12 mouse cellular contexts compared by ENCODE assay signal in the genomic region with DNA sequence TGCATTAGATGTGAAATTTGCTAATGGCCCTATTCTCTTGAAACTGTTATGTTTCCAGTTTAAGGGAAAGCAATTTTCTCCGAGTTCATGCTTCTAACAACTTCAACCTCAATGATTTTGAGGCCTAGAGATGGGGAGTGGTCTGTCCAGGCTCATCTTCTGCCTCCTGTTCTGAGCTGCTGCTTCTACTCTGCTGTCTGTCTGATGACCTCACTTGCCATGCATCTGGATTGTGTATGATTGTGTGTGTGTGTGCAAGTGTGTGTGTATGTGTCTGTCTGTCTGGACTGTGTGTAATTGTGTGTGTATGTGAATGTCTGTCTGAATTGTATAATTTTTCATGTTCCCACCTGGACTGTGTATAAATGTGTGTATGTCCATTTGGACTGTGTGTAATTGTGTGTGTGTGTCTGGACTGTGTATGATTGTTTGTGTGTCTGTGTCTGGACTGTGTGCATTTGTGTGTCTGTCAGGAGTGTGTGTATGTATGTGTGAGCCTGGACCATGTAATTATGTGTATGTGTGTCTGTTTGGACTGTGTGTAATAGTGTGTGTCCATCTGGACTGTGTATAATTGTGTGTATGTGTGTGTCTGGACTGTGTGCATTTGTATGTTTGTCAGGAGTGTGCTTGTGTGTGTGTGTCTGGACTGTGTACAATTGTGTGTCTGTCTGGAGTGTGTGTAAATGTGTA. TPM values are rescaled to one million over a fixed set of nuclear protein-coding genes. Genes with fewer than 3 reads are reported as not detected.
DNase-seq lines count a peak whose midpoint lies in the region; ATAC-seq and TF ChIP-seq lines count a peak whose summit lies in the region.
"Had no signal": no experiment of that assay in that cellular context is flagged by ENCODE, and none has a peak within 500 bp of the region (broad histone marks: within the 10 kb centered on the region; RNA-seq: fewer than 3 reads in every experiment).

No protein-coding gene starts in this region.

- H3K4me2 ChIP-seq in kidney, embryonic 14.5 days (replicated peaks; ENCODE audit: low read depth, low read length), result no peak overlapping the region
- peak overlapping the region; percentile 59 for H3K4me2 ChIP-seq in liver, postnatal 0 days (ENCODE audit: low read depth, low read length)

- H3K27me3 ChIP-seq in kidney, embryonic 14.5 days (ENCODE audit: control insufficient read depth, insufficient read depth, low read length), result no peaks in the 10 kb centered on the region
- H3K27me3 ChIP-seq in liver, postnatal 0 days (ENCODE audit: insufficient read depth, low read length), result no peaks in the 10 kb centered on the region

- no peak overlapping the region for H3K4me3 ChIP-seq in kidney, embryonic 14.5 days (ENCODE audit: low read length)
- H3K4me3 ChIP-seq in embryonic fibroblast, embryonic 13.5 days (ENCODE audit: insufficient read depth, low read length), result no peak overlapping the region
- H3K4me3 ChIP-seq in liver, postnatal 0 days (ENCODE audit: low read depth, low read length), result 0 out of 2 replicates have a peak overlapping the region, but pooled peaks have one; percentile 11
- no peak overlapping the region for H3K4me3 ChIP-seq in left cerebral cortex, adult 2 months

- TF ChIP-seq EP300 in liver, postnatal 0 days (IDR thresholded peaks at IDR 0.05; ENCODE audit: low read depth), result no peak

- no peak overlapping the region for H3K9ac ChIP-seq in kidney, embryonic 14.5 days (ENCODE audit: low read depth, low read length)
- no peak overlapping the region; the same call in 1 of the 2 replicates for H3K9ac ChIP-seq in liver, postnatal 0 days (replicated peaks)

- 0 out of 2 replicates have a peak, but pooled peaks have one; percentile 46 for ATAC-seq in kidney, embryonic 14.5 days (ENCODE audit: low FRiP score, low TSS enrichment)
- no peak for ATAC-seq in liver, postnatal 0 days
- ATAC-seq in megakaryocyte progenitor cell, adult 5-6 weeks (replicated peaks; ENCODE audit: poor library complexity), result no peak

- WGBS in kidney, embryonic 14.5 days, result 41% methylated on average over 1 of the region's 1 CpGs
- WGBS in liver, postnatal 0 days (ENCODE audit: insufficient replicate concordance), result 69% methylated on average over 1 of the region's 1 CpGs

- TF ChIP-seq CTCF in embryonic fibroblast, embryonic 13.5 days (IDR thresholded peaks at IDR 0.05; ENCODE audit: borderline replicate concordance, insufficient read depth, low read length), result no peak
- TF ChIP-seq CTCF in liver, postnatal 0 days (IDR thresholded peaks at IDR 0.05; ENCODE audit: low read depth), result no peak
- no peak for TF ChIP-seq CTCF in left cerebral cortex, adult 2 months (IDR thresholded peaks at IDR 0.05)

- H3K4me1 ChIP-seq in kidney, embryonic 14.5 days (ENCODE audit: control insufficient read depth, insufficient read depth, low read length), result no peaks in the 10 kb centered on the region
- peaks cover 13% of the 10 kb centered on the region for H3K4me1 ChIP-seq in embryonic fibroblast, embryonic 13.5 days (ENCODE audit: control insufficient read depth, insufficient read depth, low read length)
- peaks cover 4% of the 10 kb centered on the region; the same call in 1 of the 2 replicates for H3K4me1 ChIP-seq in liver, postnatal 0 days (ENCODE audit: insufficient read depth)

- H3K27ac ChIP-seq in kidney, embryonic 14.5 days (ENCODE audit: low read depth, low read length), result no peak overlapping the region
- peak overlapping the region; percentile 77 for H3K27ac ChIP-seq in embryonic fibroblast, embryonic 13.5 days (ENCODE audit: insufficient read depth, low read length)
- H3K27ac ChIP-seq in liver, postnatal 0 days (ENCODE audit: low read depth), result no peak overlapping the region
- H3K27ac ChIP-seq in left cerebral cortex, adult 2 months, result no peak overlapping the region

- H3K9me3 ChIP-seq in kidney, embryonic 14.5 days (ENCODE audit: control insufficient read depth, low read length), result no peaks in the 10 kb centered on the region
- no peaks in the 10 kb centered on the region for H3K9me3 ChIP-seq in liver, postnatal 0 days (ENCODE audit: low read length)

- TF ChIP-seq POLR2A in embryonic fibroblast, embryonic 13.5 days (IDR thresholded peaks at IDR 0.05; ENCODE audit: low read depth, low read length), result no peak

- intact Hi-C loops in left cerebral cortex, adult 2 months (cut with DNase I), result no loop called here

- DNase-seq in kidney, adult 18-20 months, result no peak
- DNase-seq in A20 (ENCODE audit: low read depth, low spot score), result peak; percentile 56
- DNase-seq in liver, postnatal 0 days, result no peak
- no peak for DNase-seq in thymus, postnatal 0 days (ENCODE audit: low spot score)
- DNase-seq in left cerebral cortex, adult 2 months (ENCODE audit: extremely low spot score in 1 of 2, low spot score in 2 of 2), result no peak
- DNase-seq: adrenal gland, postnatal 10 days; embryo, embryonic 11 days; heart, postnatal 4 days; thymus, postnatal 14 days had no signal

- H3K36me3 ChIP-seq in kidney, embryonic 14.5 days (ENCODE audit: control insufficient read depth, insufficient read depth, low read length), result no peaks in the 10 kb centered on the region
- H3K36me3 ChIP-seq in liver, postnatal 0 days (replicated peaks; ENCODE audit: insufficient read depth, low read length), result no peaks in the 10 kb centered on the region; the same call in 1 of the 2 replicates

RNA-seq across cellular contexts. Expression of gene Ddias, which starts 51.5 kb away (rescaled TPM):
- polyA plus RNA-seq in kidney, embryonic 14.5 days (2014; fragmentation: Nextera tagmentation; extraction: Ambion mirVana), result 10.4 and 17.6 TPM in 2 replicates
- 26.8 and 31.0 TPM in 2 replicates for polyA plus RNA-seq in embryonic fibroblast, embryonic 13.5 days (2011; ENCODE audit: insufficient read length, low read depth, missing spikeins)
- 3.7 and 3.9 TPM in 2 replicates for polyA plus RNA-seq in liver, postnatal 0 days (2015; fragmentation: Nextera tagmentation; extraction: Ambion mirVana)
- 11.0 and 12.0 TPM in 2 replicates for polyA plus RNA-seq in thymus, postnatal 0 days (2015; fragmentation: Nextera tagmentation; extraction: Ambion mirVana)
- total RNA-seq in megakaryocyte progenitor cell, adult 5-6 weeks (2015), result 22.5 and 25.0 TPM in 2 replicates
- total RNA-seq in megakaryocyte progenitor cell, adult 5-6 weeks (2017), result 12.8 and 14.9 TPM in 2 replicates
- under 1 TPM; 0.42 to 0.88 TPM for total RNA-seq in left cerebral cortex, adult 2 months (2021)

RNA-seq across cellular contexts. Expression of gene Prcp, which starts 51.7 kb away (rescaled TPM):
- polyA plus RNA-seq in kidney, embryonic 14.5 days (2014; fragmentation: Nextera tagmentation; extraction: Ambion mirVana), result 21.5 and 24.2 TPM in 2 replicates
- polyA plus RNA-seq in embryonic fibroblast, embryonic 13.5 days (2011; ENCODE audit: insufficient read length, low read depth, missing spikeins), result 73.0 and 77.9 TPM in 2 replicates
- 10.2 and 11.5 TPM in 2 replicates for polyA plus RNA-seq in liver, postnatal 0 days (2015; fragmentation: Nextera tagmentation; extraction: Ambion mirVana)
- 16.8 and 18.9 TPM in 2 replicates for polyA plus RNA-seq in thymus, postnatal 0 days (2015; fragmentation: Nextera tagmentation; extraction: Ambion mirVana)
- 111 and 115 TPM in 2 replicates for total RNA-seq in megakaryocyte progenitor cell, adult 5-6 weeks (2015)
- total RNA-seq in megakaryocyte progenitor cell, adult 5-6 weeks (2017), result 30.8 and 33.2 TPM in 2 replicates
- total RNA-seq in left cerebral cortex, adult 2 months (2021), result 10 to 100 TPM in 1 of 2 experiments, 1 to 10 TPM in 1; 9.5 to 10.1 TPM
